Mouse (Mus musculus): Measurements from ENCODE around the gene Knstrn. TPM values are rescaled to one million over a fixed set of nuclear protein-coding genes. Genes with fewer than 3 reads are reported as not detected.

The Knstrn gene
- polyA plus RNA-seq, 1 experiment from 2014 or later = 57.5 TPM

- Histone ChIP-seq H3K27me3 (ENCODE audit: insufficient read depth, low read length) (no peaks in the 10 kb centered on the region), H3K4me2 (ENCODE audit: low read length) (no peak overlapping the region), H3K9me3 (replicated peaks; ENCODE audit: low read length) (no peaks in the 10 kb centered on the region), H3K4me3 (replicated peaks; ENCODE audit: low read depth, low read length) (no peak overlapping the region), H3K36me3 (ENCODE audit: insufficient read depth, low read length) (no peaks in the 10 kb centered on the region), H3K27ac (no peak overlapping the region), H3K9ac (ENCODE audit: low read depth, low read length) (no peak overlapping the region), H3K4me1 (replicated peaks; ENCODE audit: insufficient read depth, low read length) (no peaks in the 10 kb centered on the region)
- ATAC-seq (replicated peaks; ENCODE audit: low FRiP score, low read depth) (no peak), DNase-seq (ENCODE audit: low spot score) (no peak)
- TF ChIP-seq CTCF (IDR thresholded peaks at IDR 0.05; ENCODE audit: low read depth) = no peak
- 72% methylated on average over 4 of the region's 4 CpGs for WGBS
These were observed 11.2 kb upstream of the Knstrn start for GRCm38 (mm10) chr2:118802542-118803118.

DNA sequence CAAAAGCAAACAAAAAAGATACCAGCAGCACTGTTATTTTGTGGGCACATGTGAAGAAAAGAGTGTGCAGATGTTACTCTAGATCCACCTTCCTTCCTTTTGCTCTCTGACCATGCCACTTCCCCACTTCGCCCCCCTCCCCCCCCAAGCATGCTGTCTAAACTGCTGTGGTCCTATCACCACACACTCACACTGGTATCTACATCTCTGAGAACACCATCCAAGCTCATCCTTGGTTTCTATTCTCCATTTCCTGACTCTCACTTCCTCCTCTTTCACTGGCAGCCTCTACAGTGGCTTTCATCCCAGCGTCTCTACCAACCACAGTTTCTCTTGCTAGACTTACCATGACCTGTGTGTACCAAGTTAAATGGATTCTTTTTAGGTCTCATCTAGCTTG lies 9.3 kb upstream of the Knstrn start:
- 86% methylated on average over 2 of the region's 2 CpGs for WGBS
- no peak for ATAC-seq (replicated peaks; ENCODE audit: low FRiP score, low read depth)
- Histone ChIP-seq H3K4me2 (ENCODE audit: low read length) (no peak overlapping the region), H3K4me3 (replicated peaks; ENCODE audit: low read depth, low read length) (no peak overlapping the region), H3K27ac (no peak overlapping the region), H3K4me1 (replicated peaks; ENCODE audit: insufficient read depth, low read length) (no peaks in the 10 kb centered on the region), H3K36me3 (ENCODE audit: insufficient read depth, low read length) (no peaks in the 10 kb centered on the region), H3K9me3 (replicated peaks; ENCODE audit: low read length) (no peaks in the 10 kb centered on the region), H3K27me3 (ENCODE audit: insufficient read depth, low read length) (no peaks in the 10 kb centered on the region), H3K9ac (ENCODE audit: low read depth, low read length) (no peak overlapping the region)
- TF ChIP-seq CTCF (IDR thresholded peaks at IDR 0.05; ENCODE audit: low read depth) = no peak
- no peak for DNase-seq (ENCODE audit: low spot score)

- Histone ChIP-seq H3K4me2 (ENCODE audit: low read length) (no peak overlapping the region), H3K9ac (ENCODE audit: low read depth, low read length) (no peak overlapping the region), H3K36me3 (ENCODE audit: insufficient read depth, low read length) (no peaks in the 10 kb centered on the region), H3K4me3 (replicated peaks; ENCODE audit: low read depth, low read length) (no peak overlapping the region), H3K9me3 (replicated peaks; ENCODE audit: low read length) (no peaks in the 10 kb centered on the region), H3K4me1 (replicated peaks; ENCODE audit: insufficient read depth, low read length) (no peaks in the 10 kb centered on the region), H3K27me3 (ENCODE audit: insufficient read depth, low read length) (no peaks in the 10 kb centered on the region), H3K27ac (no peak overlapping the region)
- WGBS = 58% methylated on average over 3 of the region's 3 CpGs
- DNase-seq (ENCODE audit: low spot score) (no peak), ATAC-seq (replicated peaks; ENCODE audit: low FRiP score, low read depth) (no peak)
- TF ChIP-seq CTCF (IDR thresholded peaks at IDR 0.05; ENCODE audit: low read depth) = no peak
These were observed 8.7 kb upstream of the Knstrn start for GRCm38 (mm10) chr2:118805137-118805536.

GRCm38 (mm10) chr2:118805756-118806155 lies 8.0 kb upstream of the Knstrn start:
- no peaks in the 10 kb centered on the region for H3K36me3 ChIP-seq (ENCODE audit: insufficient read depth, low read length)
- H3K4me1 ChIP-seq (replicated peaks; ENCODE audit: insufficient read depth, low read length) = no peaks in the 10 kb centered on the region
- H3K27ac ChIP-seq = no peak overlapping the region
- no peaks in the 10 kb centered on the region for H3K9me3 ChIP-seq (replicated peaks; ENCODE audit: low read length)
- no peak overlapping the region for H3K4me3 ChIP-seq (replicated peaks; ENCODE audit: low read depth, low read length)
- DNase-seq (ENCODE audit: low spot score) (no peak), ATAC-seq (replicated peaks; ENCODE audit: low FRiP score, low read depth) (no peak)
- no peaks in the 10 kb centered on the region for H3K27me3 ChIP-seq (ENCODE audit: insufficient read depth, low read length)
- H3K9ac ChIP-seq (ENCODE audit: low read depth, low read length) = no peak overlapping the region
- no peak overlapping the region for H3K4me2 ChIP-seq (ENCODE audit: low read length)
- 34% methylated on average over 3 of the region's 3 CpGs for WGBS
- no peak for TF ChIP-seq CTCF (IDR thresholded peaks at IDR 0.05; ENCODE audit: low read depth)

DNA sequence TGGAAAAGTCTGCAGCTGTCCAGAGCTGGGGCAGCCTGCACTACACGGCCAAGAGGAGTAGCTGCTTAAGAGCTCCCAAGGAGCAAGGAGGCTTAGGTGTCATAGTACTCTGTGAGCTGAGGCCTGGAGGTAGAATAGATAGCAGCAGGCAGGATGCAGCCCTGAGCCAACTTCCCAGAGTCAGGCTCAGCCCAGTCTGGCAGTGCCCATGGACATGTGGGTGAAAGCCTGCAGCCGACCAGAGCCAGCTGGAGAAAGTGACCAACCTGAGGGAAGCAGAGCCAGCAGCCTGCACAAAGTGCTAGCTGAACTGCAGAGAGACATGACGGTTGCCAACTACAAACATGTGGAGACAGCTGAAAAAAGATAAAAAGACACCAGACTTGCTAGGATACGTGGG lies 6.9 kb upstream of the Knstrn start:
- DNase-seq (ENCODE audit: low spot score) (no peak), ATAC-seq (replicated peaks; ENCODE audit: low FRiP score, low read depth) (no peak)
- no peak for TF ChIP-seq CTCF (IDR thresholded peaks at IDR 0.05; ENCODE audit: low read depth)
- H3K9ac ChIP-seq (ENCODE audit: low read depth, low read length) = no peak overlapping the region
- no peak overlapping the region for H3K4me2 ChIP-seq (ENCODE audit: low read length)
- no peaks in the 10 kb centered on the region for H3K36me3 ChIP-seq (ENCODE audit: insufficient read depth, low read length)
- no peaks in the 10 kb centered on the region for H3K9me3 ChIP-seq (replicated peaks; ENCODE audit: low read length)
- no peaks in the 10 kb centered on the region for H3K4me1 ChIP-seq (replicated peaks; ENCODE audit: insufficient read depth, low read length)
- 65% methylated on average over 4 of the region's 4 CpGs for WGBS
- H3K27ac ChIP-seq = no peak overlapping the region
- H3K4me3 ChIP-seq (replicated peaks; ENCODE audit: low read depth, low read length) = no peak overlapping the region
- H3K27me3 ChIP-seq (ENCODE audit: insufficient read depth, low read length) = no peaks in the 10 kb centered on the region

- no peaks in the 10 kb centered on the region for H3K9me3 ChIP-seq (replicated peaks; ENCODE audit: low read length)
- H3K9ac ChIP-seq (ENCODE audit: low read depth, low read length) = no peak overlapping the region
- no peaks in the 10 kb centered on the region; the same call in 1 of the 2 replicates for H3K4me1 ChIP-seq (replicated peaks; ENCODE audit: insufficient read depth, low read length)
- no peak overlapping the region for H3K4me3 ChIP-seq (replicated peaks; ENCODE audit: low read depth, low read length)
- TF ChIP-seq CTCF (IDR thresholded peaks at IDR 0.05; ENCODE audit: low read depth) = no peak
- DNase-seq (ENCODE audit: low spot score) = no peak
- WGBS = 38% methylated on average over 2 of the region's 2 CpGs
- ATAC-seq (replicated peaks; ENCODE audit: low FRiP score, low read depth) = no peak
- no peaks in the 10 kb centered on the region for H3K36me3 ChIP-seq (ENCODE audit: insufficient read depth, low read length)
- no peaks in the 10 kb centered on the region for H3K27me3 ChIP-seq (ENCODE audit: insufficient read depth, low read length)
- H3K4me2 ChIP-seq (ENCODE audit: low read length) = no peak overlapping the region
- no peak overlapping the region for H3K27ac ChIP-seq
These were observed 2.9 kb upstream of the Knstrn start for GRCm38 (mm10) chr2:118810861-118811260.

DNA sequence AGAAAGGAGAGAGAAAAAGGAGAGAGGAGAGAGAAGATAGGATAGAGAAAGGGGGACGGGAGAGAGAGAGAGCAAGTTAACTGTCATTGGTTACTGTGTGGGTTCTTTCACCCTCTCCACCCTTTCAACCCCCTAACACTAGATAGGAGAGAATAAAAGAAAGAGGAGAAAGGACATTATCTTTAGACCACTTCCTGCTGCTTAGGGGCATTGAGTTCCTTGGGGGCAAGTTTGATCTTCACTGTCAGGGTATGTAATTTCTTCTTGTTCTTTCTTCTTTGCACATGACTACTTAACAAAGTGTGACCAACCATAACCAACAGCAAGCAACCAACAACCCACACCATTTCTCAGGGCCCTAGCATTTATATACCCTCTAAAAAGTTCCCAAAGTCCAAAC lies 1.1 kb upstream of the Knstrn start:
- Histone ChIP-seq H3K4me2 (ENCODE audit: low read length) (no peak overlapping the region), H3K4me3 (replicated peaks; ENCODE audit: low read depth, low read length) (no peak overlapping the region), H3K36me3 (ENCODE audit: insufficient read depth, low read length) (0 out of 2 replicates have a peak, but pooled peaks cover 4% of the 10 kb centered on the region), H3K9me3 (replicated peaks; ENCODE audit: low read length) (no peaks in the 10 kb centered on the region), H3K27me3 (ENCODE audit: insufficient read depth, low read length) (no peaks in the 10 kb centered on the region), H3K4me1 (replicated peaks; ENCODE audit: insufficient read depth, low read length) (no peaks in the 10 kb centered on the region; the same call in 1 of the 2 replicates), H3K9ac (ENCODE audit: low read depth, low read length) (no peak overlapping the region), H3K27ac (no peak overlapping the region)
- DNase-seq (ENCODE audit: low spot score) (no peak), ATAC-seq (replicated peaks; ENCODE audit: low FRiP score, low read depth) (no peak)
- WGBS = 69% methylated on average over 1 of the region's 1 CpGs
- no peak for TF ChIP-seq CTCF (IDR thresholded peaks at IDR 0.05; ENCODE audit: low read depth)

Measured in kidney, postnatal 0 days (tissue).